Mouse (Mus musculus) liver, embryonic 14.5 days (tissue): Measurements from ENCODE around the gene Chn2. TPM values are rescaled to one million over a fixed set of nuclear protein-coding genes. Genes with fewer than 3 reads are reported as not detected.

Experiments
- ATAC-seq: fragments of 200-750 bp; cut with Nextera tagmentation; 2 replicates; pipeline ENCODE4 v1.8.0; 2017; ENCODE audit warnings: moderate number of reproducible peaks, mild to moderate bottlenecking, moderate library complexity; ENCODE audit not compliant: insufficient read depth
- DNase-seq, 3 experiments: peaks; one replicate each; pipeline ENCODE4 v3.0.0-alpha.2; 2012 to 2013; ENCODE audit warnings: low read depth in 3 of 3, low spot score in 3 of 3
- H3K27ac ChIP-seq: fragments of 300-500 bp; sonication (generic); 2 replicates; pipeline ENCODE4 v1.5.1; 2014; ENCODE audit warnings: moderate library complexity, mild to moderate bottlenecking, control low read depth, inconsistent platforms
- H3K27me3 ChIP-seq: fragments of 300-500 bp; sonication (generic); 2 replicates; pipeline ENCODE4 v1.6.1; 2014; ENCODE audit warnings: mild to moderate bottlenecking, low read length, moderate library complexity; ENCODE audit not compliant: control insufficient read depth, insufficient read depth
- H3K36me3 ChIP-seq: fragments of 300-500 bp; sonication (generic); replicated peaks from 2 replicates; pipeline ENCODE4 v1.6.1; 2014; ENCODE audit warnings: low read depth; ENCODE audit not compliant: control insufficient read depth, insufficient read depth
- H3K4me1 ChIP-seq, 2 experiments: fragments of 200-500 bp in 1 of 2; fragments of 300-500 bp in 1 of 2; sonication (generic) in 1 of 2; replicated peaks; 2 replicates each; pipeline ENCODE4 v1.6.1; 2012 to 2014; ENCODE audit warnings: antibody characterized with exemption in 1 of 2, inconsistent platforms in 1 of 2, low read length in 1 of 2; ENCODE audit not compliant: control insufficient read depth in 2 of 2, insufficient read depth in 2 of 2
- H3K4me2 ChIP-seq: fragments of 300-500 bp; sonication (generic); 2 replicates; pipeline ENCODE4 v1.6.1; 2014; ENCODE audit warnings: low read depth, mild to moderate bottlenecking, control low read depth, moderate library complexity
- H3K4me3 ChIP-seq, 2 experiments: fragments of 200-500 bp in 1 of 2; fragments of 300-500 bp in 1 of 2; sonication (generic) in 1 of 2; 2 replicates each; pipeline ENCODE4 v1.5.1; 2012 to 2014; ENCODE audit warnings: low read depth in 2 of 2, low read length in 2 of 2, mild to moderate bottlenecking in 2 of 2, control low read depth in 1 of 2, inconsistent platforms in 1 of 2, moderate library complexity in 1 of 2; ENCODE audit not compliant: insufficient read depth in 1 of 2
- H3K9ac ChIP-seq: fragments of 300-500 bp; sonication (generic); replicated peaks from 2 replicates; pipeline ENCODE4 v1.6.1; 2014; ENCODE audit warnings: mild to moderate bottlenecking, control low read depth, moderate library complexity
- H3K9me3 ChIP-seq: fragments of 300-500 bp; sonication (generic); 2 replicates; pipeline ENCODE4 v1.6.1; 2016; ENCODE audit warnings: low read length, mixed read lengths; ENCODE audit not compliant: control insufficient read depth
- CTCF ChIP-seq: IDR thresholded peaks from 2 replicates; pipeline ENCODE4 v1.5.1; 2016; ENCODE audit warnings: antibody characterized with exemption, low read depth, control low read depth
- EP300 ChIP-seq: IDR thresholded peaks from 2 replicates; pipeline ENCODE4 v1.6.1; 2016; ENCODE audit warnings: antibody characterized with exemption, low read depth
- WGBS: fragments of 180-500 bp; shearing (Covaris S2); extraction: QIAGEN DNeasy Blood & Tissue Kit; methylation state at CpG from one replicate; pipeline ENCODE4 v1.1.7; 2014; ENCODE audit not compliant: insufficient replicate concordance; 5-methylcytosine and 5-hydroxymethylcytosine counted together
- polyA plus RNA-seq, 2 experiments: library from polyadenylated mRNA; depleted of rRNA in 1 of 2; stranded (reverse) in 1 of 2; unstranded in 1 of 2; fragments of >200 nt; fragmentation: Nextera tagmentation in 1 of 2; extraction: Ambion mirVana in 1 of 2; gene quantifications; 2 replicates each; pipeline versions ENCODE4 v1.2.1 to v1.2.3; 2012 to 2014

Chn2 gene
- polyA plus RNA-seq, 2 experiments = 1.7 to 4.3 TPM

GRCm38 (mm10) chr6:54040448-54040844, 1.1 kb downstream of the Chn2 start:
- Histone ChIP-seq H3K27me3 (peaks cover 23% of the 10 kb centered on the region), H3K4me3 (peak overlapping the region; percentile 42 to 52), H3K9ac (no peak overlapping the region), H3K4me2 (peak overlapping the region; percentile 51), H3K4me1 (peaks cover 0 to 3% of the 10 kb centered on the region in 2 experiments; a peak in 1 of 4 replicates), H3K36me3 (no peaks in the 10 kb centered on the region), H3K9me3 (no peaks in the 10 kb centered on the region), H3K27ac (no peak overlapping the region)
- ATAC-seq (no peak), DNase-seq (no peak)
- no peak for TF ChIP-seq CTCF
- TF ChIP-seq EP300 = no peak
- 15% methylated on average over 9 of the region's 9 CpGs for WGBS

DNA sequence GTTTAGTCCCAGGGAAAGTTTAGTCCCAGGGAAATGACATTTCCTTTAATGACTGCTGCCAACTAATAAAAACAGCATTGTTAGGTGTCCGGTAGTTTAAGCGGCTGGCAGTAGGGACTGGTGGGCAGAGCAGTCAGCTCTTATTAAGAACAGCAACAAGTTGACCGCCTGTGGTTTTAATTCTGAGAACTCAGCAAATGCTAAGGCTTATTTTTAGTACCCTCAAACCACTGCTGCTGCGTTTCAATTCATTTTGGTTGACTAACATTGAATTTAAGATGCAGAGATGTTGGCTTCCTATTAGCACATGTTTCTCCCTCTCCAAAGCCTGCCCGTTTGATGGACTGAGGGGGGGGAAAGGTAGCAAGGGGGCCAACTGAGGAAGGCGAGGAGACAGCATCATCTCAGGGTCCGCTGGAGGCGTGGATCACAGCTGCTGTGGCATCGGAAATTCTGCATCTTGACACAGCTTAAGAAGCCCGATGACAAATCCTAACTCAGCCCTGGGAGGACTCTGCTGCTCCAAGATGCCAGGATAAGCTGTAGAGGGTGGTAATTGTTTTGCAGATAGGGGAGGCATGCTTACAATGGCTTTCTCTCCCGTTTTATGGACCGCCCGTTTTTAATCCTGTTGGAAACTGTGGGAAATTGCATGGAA, 2.2 kb downstream of the Chn2 start:
- WGBS = 28% methylated on average over 13 of the region's 13 CpGs
- H3K4me2 ChIP-seq = no peak overlapping the region

GRCm38 (mm10) chr6:54042142-54042541, 2.8 kb downstream of the Chn2 start:
- H3K4me3 ChIP-seq = no peak overlapping the region
- H3K36me3 ChIP-seq = no peaks in the 10 kb centered on the region
- no peak overlapping the region for H3K27ac ChIP-seq
- peaks cover 23% of the 10 kb centered on the region for H3K27me3 ChIP-seq
- 79% methylated on average over 1 of the region's 1 CpGs for WGBS
- ATAC-seq (no peak), DNase-seq (no peak)
- H3K4me2 ChIP-seq = no peak overlapping the region
- TF ChIP-seq EP300 (no peak), CTCF (no peak)
- H3K9me3 ChIP-seq = no peaks in the 10 kb centered on the region
- H3K4me1 ChIP-seq = peaks cover 0 to 7% of the 10 kb centered on the region in 2 experiments; a peak in 2 of 4 replicates
- no peak overlapping the region for H3K9ac ChIP-seq

More for the DNA sequence above, 2.2 kb downstream of the Chn2 start:
- peaks cover 23% of the 10 kb centered on the region for H3K27me3 ChIP-seq
- H3K9ac ChIP-seq = no peak overlapping the region
- TF ChIP-seq EP300 (no peak), CTCF (no peak)
- no peaks in the 10 kb centered on the region for H3K9me3 ChIP-seq
- no peaks in the 10 kb centered on the region for H3K36me3 ChIP-seq
- peaks cover 0 to 3% of the 10 kb centered on the region in 2 experiments; a peak in 1 of 4 replicates for H3K4me1 ChIP-seq
- no peak for DNase-seq
- no peak for ATAC-seq
- H3K4me3 ChIP-seq = no peak overlapping the region
- no peak overlapping the region for H3K27ac ChIP-seq

DNA sequence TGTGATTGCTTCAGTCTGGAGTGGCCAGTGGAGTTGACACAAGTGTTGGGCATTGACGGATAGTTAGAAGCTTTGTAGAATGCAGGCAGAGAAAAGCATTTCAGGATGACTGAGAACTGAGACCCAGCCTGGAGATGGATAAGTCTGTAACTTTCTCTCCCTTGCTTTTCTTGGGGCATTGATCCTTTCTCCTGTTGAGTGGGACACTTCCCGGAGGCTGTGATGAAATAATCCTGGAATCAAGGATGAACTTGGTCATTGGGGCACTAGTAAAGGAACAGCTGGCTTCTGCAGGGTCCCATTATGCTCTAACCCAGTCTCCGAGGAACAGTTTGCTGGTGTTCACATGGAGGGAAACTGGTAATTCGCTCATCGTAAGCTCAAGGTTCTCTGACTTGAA, 4.2 kb downstream of the Chn2 start:
- Histone ChIP-seq H3K4me3 (no peak overlapping the region), H3K4me1 (peaks cover 0 to 14% of the 10 kb centered on the region in 2 experiments; a peak in 2 of 4 replicates), H3K27me3 (peaks cover 22% of the 10 kb centered on the region), H3K4me2 (no peak overlapping the region), H3K36me3 (no peaks in the 10 kb centered on the region), H3K27ac (no peak overlapping the region), H3K9ac (no peak overlapping the region), H3K9me3 (no peaks in the 10 kb centered on the region)
- DNase-seq = no peak
- no peak for TF ChIP-seq EP300
- no peak for TF ChIP-seq CTCF
- ATAC-seq = no peak
- 67% methylated on average over 5 of the region's 5 CpGs for WGBS

DNA sequence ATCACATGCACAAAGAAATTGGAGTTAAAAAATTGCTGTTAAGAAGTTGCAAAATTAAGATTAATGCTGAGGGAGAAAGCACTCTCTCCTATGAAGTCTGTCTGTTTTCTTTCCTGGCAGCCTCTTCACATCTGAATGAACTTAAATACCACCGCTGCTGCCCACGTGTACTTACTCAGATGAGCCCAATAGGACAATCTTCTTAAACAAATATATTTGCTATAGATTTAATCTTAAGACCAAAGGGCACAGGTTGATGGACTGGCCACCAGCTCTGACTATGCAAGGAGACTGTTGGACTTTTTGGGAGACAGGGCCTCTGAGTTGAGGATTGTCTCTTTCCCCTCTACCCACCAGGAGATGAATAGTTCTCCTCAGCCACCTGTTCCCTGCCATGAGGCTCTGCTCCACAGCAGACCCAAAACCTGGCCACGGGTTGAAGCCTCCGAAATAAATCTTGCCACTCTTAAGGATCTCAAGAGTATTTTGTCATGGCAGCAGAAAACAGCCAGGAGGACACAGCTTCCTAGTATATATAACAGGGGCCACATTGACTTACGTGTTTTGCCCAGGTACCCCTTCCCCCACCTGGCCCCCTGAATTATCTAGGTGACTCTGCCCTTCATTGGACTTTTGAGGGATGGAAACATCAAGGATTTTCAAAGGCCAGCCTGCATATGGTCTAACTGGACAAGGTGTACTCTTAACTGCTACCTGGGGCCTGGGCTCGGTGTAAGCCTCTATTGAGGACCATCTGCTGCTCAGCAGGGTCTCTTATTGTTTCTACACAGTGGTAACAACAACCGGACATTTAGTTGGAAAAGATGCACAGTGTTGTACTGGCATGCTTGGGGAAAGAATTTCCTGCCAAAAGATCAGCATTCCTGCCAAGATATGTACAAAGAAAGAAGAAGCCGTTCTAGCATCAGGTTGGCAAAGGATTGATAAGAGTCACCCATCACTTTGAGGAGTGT, 6.7 kb downstream of the Chn2 start:
- Histone ChIP-seq H3K27ac (no peak overlapping the region), H3K4me1 (peaks cover 0 to 11% of the 10 kb centered on the region in 2 experiments; a peak in 2 of 4 replicates), H3K9me3 (no peaks in the 10 kb centered on the region), H3K27me3 (no peaks in the 10 kb centered on the region; the same call in 1 of the 2 replicates), H3K4me2 (no peak overlapping the region), H3K36me3 (no peaks in the 10 kb centered on the region), H3K4me3 (no peak overlapping the region), H3K9ac (no peak overlapping the region)
- DNase-seq (no peak), ATAC-seq (no peak)
- TF ChIP-seq CTCF = no peak
- no peak for TF ChIP-seq EP300
- 57% methylated on average over 8 of the region's 8 CpGs for WGBS
